Mouse (Mus musculus) granulocyte monocyte progenitor cell, adult 5-6 weeks (primary cell): ENCODE data around the gene Ccr6. TPM values are rescaled to one million over a fixed set of nuclear protein-coding genes. Genes with fewer than 3 reads are reported as not detected.
A peak's percentile ranks its signal among the peaks of the same experiment; 100 is the strongest.

Experiments
- ATAC-seq: replicated peaks from 2 replicates; pipeline ENCODE4 v1.8.0; 2016; ENCODE audit warnings: mild to moderate bottlenecking, moderate TSS enrichment, inconsistent platforms; ENCODE audit not compliant: poor library complexity, severe bottlenecking
- total RNA-seq, 2 experiments: library from RNA; stranded (forward) in 1 of 2; stranded (reverse) in 1 of 2; fragments of 200-712, 200-1000 nt in 1 of 2; fragments of >200 nt in 1 of 2; fragmentation: Nextera tagmentation in 1 of 2; gene quantifications; 2 replicates each; pipeline ENCODE4 v1.2.3; 2014 to 2017

Ccr6 gene
- total RNA-seq, 2 experiments from 2014 or later: not detected

DNA sequence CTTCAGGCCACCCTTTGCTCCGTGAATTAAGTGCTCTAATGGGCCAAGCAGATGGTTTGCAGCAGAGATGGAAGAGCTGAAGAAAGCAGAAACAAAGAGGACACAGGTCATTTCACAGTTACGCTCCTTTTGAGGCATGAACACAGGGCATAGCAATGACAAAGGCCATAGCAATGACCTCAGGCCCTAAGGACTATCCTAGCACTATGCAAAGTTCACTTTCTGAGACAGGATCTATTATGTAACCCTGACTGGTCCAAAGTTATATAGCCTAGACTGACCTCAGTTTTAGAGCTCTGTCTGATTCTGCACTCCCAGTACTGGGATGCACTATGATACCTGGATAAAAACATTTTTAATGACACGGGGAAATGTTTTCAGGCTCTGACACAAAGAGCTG is 42.5 kb downstream of the Ccr6 start:
- ATAC-seq: no peak

DNA sequence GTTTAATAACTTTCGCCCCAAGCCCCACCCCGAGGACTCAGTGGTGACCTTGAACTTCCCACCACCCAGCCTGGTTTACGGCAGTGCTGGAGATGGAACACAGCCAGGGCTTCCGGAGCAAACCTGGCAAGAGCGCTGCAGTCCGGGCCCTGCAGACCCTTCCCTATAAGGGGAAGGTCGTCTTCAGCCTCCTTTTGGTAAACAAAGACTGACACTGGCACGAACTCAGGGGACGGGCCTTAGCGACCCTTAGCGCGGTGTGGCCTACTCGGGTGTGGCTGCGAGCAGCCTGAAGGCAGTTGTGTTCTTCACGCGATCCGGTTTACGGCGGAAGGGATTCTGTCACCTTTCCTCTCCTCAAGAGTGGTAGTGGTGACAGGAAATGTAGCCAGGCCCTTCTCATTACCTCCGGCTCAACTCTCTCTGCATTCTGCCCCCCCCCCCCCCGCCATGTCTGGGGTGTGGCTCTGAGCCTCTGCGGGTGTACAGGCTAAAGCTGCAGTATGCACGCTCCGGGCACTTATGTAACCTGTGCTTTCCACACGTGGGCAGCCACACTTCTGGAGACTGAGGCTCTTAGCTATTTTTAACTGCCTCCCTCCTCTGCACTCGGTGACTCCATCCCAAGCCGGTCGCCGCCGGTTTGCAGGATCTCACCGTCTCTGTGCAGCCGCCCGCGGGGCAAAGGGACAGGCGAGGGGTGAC is 47.1 kb downstream of the Ccr6 start, which contains the start of gene Mpc1:
Mpc1 (plus strand) TSS at position 84 of the 705 bp plus-strand sequence.
- ATAC-seq: peak; percentile 43

DNA sequence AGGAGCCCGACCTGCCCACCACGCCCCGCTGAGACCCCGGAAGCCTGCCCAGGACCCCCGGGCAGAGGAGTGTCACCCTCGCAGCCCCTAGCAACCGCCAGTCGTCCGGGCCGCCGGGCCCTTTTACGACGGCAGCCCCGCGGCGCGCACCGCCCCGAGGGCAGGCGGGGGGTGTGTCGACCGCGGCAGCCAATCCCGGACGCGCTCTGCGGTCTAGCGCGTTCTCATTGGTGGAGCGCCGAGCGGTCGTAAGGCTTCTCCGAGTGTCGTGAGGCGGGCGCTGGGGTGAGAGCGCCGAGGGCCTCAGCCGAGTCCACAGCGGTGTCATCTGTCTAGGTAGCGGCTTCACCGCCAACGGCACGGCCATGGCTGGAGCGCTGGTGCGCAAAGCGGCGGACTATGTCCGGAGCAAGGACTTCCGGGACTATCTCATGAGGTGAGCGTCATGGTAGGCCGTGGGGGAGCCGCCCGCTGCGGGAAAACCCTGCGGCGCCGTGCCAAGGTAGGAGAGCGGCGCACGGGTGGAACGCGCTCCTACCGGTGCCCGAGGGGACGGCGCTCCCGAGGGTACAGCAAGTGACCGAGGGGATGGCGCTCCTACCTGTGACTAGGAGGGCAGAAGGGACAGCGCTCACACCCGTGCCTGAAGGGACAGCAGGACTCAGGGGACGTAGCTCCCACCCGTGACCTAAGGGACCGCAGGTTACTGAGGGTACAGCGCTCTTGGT is 47.8 kb downstream of the Ccr6 start:
- peak; percentile 84 for ATAC-seq

DNA sequence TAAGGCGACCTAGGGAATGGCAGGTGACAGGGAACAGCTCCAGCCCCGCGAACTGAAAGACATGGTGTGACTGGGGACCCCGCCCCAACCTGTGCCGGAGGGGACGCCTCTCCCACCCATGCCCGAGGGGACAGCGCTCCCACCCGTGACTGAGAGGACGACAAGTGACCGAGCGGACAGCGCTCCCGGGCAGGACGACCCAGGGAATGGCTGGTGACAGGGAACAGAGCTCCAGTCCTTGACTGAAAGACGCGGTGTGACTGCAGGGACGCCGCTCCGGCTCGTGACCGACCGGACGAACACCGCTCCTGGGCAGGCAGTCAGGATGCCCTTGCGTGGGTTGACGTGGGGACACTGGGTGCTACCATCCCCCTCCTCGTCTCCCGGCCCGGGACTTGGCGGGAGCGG is 48.4 kb downstream of the Ccr6 start:
- ATAC-seq: peak; percentile 4

DNA sequence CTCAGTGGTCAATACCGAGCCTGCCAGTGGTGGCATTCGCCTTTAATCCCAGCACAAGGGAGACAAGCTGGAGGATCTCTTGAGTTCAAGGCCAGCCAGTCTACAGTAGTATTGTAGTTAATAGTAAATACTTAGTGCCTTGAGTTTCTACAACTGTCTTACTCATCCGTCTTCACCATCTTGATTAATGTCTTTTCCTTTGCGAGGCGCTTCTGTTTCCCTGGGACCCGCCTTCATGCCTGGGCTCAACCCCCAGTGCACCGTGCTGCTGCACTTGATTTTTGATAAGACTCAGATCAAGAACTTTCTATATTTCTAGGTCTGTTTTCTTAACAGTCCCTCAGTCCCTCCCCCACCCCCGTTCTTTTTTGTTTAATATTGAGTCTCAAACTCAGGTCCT is 49.2 kb downstream of the Ccr6 start:
- ATAC-seq: no peak

DNA sequence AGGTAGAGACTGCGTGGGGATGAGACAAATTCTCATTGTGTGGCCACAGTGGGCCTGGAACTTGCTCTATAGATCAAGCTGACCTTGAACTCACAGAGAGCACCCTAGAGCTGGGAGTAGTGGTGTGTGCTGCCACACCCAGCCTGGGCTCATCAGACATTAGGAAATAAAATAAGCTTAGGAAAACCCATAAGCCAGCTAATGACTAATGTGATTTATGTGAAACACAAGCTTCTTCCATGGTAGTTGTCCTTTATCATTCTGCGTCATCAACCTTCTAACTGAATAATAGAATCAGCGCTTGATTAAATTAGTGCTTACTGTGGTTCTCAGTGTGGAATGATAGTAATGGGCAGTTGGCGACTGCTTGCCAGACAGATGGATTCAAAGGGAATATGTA is 51.1 kb downstream of the Ccr6 start:
- no peak for ATAC-seq

DNA sequence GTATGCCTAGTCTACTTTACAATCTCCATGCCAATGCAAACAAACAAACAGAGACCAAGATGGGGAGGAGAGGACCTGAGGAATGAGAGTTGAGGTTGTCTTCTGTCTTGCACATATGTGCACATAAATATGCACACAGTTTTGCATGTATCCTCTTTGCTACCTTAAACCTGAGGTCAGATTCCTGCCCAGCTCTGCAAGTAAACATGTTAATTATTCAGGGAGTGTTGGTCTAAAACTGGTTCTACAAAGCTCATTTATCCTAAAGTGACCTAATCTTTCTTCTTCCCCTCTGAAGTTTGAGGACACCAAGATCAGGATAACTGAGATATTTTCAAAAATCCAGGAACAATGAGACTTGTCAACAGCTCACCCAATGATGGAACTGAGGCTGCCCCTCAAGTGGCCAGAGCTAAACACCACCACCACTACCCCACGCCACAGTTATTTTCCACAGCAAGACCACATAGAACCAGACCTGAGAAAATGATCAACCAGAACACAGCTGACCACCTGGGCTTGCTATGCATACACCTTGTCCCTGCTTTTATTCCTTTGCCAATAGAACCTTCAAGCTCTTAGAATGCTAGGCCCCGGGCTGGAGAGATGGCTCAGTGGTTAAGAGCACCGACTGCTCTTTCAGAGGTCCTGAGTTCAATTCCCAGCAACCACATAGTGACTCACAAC is 54.3 kb downstream of the Ccr6 start:
- no peak for ATAC-seq

DNA sequence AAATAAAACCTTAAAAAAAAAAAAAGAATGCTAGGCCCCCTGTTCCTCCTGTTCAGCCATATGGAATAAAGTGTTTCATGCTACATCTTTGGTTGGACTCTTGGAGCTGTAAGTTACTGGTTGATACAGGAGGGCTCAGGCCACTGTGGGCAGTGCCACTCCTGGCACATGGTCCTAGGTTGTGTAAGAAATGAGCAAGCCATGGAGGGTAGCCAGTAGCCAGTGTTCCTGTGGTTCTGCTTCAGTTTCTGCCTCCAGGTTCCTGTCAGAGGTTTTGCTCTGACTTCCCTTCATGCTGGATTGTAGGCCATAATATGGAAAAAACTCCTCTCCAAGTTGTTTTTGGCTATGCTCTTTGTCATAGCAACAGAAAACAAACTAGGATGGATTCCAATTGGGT is 54.9 kb downstream of the Ccr6 start:
- peak; percentile 89 for ATAC-seq

DNA sequence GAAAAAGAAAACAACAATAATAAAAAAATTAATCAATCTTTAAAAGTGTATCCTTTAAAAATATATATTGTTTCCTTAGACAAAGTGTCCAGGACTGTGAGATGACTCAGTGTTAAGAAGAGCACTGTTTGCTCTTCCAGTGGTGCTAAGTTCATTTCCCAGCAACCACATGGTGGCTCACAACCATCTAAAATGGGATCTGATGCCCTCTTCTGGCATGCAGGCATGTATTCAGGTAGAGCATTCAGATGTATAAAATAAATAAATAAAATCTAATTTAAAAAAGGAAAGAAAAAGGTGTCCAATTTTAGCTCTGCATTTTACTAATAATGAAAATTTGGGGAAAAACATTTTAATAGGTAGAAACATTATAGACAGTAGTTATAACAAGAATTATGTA is 60.0 kb downstream of the Ccr6 start:
- no peak for ATAC-seq

DNA sequence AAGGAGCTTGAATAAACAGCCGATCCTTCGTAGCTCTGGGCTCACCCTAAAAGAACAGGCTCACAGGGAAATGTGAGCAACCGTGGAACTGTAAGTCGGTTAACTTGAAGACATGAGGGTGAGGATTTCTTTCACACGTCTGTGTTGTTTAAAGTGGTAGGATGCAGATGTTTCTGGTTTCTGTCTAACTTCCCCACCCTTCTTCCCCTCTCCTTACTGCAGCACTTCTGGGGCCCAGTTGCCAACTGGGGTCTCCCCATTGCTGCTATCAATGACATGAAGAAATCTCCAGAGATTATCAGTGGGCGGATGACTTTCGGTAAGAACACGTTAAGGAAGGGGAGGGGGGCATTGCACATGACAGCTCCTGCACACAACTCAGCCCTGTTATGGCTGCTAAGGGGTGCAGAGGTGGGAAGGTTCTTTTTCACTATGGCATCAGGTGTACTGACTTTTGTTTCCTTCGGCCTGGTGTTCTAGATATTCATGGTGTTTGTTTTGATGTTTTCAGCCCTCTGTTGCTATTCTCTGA is 60.5 kb downstream of the Ccr6 start:
- 0 out of 2 replicates have a peak, but pooled peaks have one; percentile 9 for ATAC-seq

DNA sequence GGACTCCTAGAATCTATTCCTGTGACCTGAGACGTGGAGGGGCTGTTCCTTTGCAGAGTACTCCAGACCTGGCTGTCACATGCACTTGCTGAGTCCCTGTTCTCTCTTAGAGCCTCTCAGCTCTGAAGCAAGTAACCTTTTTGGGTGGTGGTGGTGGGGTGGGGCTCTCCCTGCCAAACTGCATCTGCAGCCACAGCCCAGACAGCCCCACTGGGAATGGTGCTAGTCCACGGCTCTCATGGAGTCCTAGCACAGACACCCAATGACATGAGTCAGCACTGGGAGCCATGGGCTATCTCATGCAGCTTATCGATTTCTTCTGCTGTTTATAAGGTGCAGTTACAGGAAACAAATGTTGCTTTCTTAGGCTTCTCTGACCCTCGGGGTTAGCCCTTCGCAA is 61.9 kb downstream of the Ccr6 start:
- ATAC-seq: no peak

DNA sequence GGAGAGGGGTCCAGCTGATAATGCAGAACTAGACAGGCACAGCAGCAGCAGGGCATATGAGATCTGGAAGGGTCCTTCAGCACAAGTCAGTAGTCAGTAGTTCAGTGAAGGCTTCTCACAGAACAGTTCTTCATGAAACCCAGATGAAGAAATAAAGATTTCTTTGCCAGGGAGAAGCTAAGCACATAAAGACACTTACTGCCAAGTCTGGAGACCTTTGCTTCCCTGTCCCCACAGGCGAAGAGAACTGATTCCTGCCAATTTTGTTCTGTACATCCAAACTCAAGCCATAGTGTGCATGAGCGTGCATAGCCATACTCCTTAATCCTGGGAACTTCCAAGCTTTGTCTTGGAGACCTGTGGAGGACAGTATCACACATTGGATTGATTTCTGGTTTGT is 62.4 kb downstream of the Ccr6 start:
- no peak for ATAC-seq

DNA sequence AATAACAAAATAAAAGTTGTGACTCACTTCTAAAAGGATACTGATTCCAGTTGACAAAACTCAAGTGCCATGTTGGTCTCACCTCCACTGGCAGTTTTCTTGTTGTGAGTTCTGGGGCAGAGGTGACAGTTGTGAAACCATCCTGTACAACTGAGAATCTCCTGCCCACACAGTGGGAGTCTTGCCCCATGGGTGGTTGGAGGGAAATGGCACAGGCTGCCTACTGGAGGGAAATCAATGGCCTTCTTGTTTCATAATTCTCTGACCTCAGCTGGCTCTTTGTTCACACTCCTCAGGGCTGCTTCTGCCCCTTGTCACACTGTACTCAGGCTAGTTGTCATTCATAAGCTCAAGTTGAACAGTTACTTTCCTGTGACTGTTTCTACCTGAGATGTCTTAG is 63.7 kb downstream of the Ccr6 start:
- peak; percentile 95 for ATAC-seq

DNA sequence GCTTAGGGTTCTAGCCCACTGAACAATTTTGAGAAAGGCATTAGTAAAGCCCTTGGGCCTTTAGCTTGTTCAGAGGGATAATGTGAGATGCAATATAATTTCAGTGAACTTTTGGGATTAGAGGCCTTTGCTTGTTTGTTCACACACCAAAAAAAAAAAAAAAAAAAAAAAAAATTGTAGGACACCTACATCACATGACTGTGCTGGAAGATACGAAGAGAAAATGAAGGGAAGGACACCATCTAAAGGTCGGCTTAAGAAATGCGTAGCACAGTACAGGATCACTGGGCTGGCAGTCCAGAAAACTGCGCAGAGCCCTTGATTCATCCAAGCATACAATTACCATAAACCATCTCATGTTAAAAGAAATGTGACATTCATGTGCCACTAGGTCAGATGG is 65.7 kb downstream of the Ccr6 start:
- no peak for ATAC-seq

DNA sequence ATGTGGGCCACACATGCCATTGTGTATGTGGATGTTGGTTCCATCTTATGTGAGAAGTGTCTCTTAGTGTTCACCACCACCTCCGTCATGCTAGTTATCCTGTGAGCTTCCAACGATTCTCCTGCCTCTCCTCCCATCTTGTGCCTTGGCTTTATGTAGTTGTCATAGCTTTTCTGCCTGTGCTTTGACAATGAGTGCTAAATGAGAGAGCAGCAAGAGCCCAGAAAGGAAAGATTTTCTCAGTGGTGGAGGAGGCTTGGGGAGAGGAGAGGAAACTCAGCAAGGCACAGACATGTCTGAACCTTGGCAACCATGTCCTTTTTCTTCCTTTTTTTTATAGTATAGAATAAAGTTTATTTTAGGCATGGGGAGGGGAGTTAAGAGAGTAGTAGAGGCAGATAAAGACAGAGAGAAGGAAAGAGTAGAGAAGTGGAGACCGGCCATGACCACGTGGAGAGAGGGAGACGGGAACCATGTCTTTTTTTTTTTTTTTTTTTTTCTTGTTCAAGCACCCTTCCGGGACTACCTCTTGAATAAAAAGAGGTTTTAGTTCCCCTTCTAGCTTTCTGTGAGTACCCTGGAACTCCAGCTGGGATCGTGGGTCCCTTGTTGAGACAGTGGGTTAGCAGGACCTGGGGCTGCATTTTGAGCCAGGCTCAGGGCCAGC is 67.1 kb downstream of the Ccr6 start:
- 0 out of 2 replicates have a peak, but pooled peaks have one; percentile 31 for ATAC-seq

DNA sequence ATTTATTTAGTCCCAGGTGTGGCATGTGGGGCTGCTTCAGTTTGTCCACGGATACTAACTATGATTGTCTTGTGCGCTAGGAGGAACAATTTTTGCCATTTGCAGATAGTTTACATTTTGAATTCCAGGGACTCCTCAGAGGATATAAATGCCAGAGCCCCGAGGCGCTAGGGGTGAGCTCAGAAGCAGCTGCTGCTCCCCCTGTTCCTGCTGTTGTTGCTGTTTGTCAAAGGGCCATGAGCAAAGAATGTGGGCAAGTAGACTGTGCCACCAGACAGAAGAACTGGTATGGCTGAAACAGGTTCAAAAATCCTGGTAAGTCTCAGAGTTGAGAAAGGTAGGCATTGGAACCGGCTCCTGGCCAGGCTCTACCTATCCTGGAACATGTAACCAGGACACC is 67.8 kb downstream of the Ccr6 start:
- ATAC-seq: no peak

DNA sequence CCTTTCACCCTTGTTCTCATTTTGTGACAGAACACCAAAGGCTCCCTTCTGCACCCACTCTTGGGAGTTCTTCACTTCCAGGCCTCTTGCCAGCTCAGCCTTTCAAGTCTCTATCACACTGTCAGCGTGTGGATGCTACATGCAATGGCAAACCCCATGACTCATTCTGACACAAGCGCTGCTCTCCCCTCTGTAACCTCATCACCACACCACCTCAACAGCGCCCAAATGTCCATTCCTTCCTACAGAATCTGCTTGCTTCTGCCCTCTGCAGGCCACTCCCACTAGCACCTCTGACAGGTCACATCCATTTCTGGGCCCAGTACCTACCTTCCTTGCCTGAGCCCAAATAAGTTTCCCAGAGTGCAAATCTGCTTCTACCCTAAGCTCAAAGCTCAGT is 70.0 kb downstream of the Ccr6 start:
- peak; percentile 58 for ATAC-seq
